In the genomic region with DNA sequence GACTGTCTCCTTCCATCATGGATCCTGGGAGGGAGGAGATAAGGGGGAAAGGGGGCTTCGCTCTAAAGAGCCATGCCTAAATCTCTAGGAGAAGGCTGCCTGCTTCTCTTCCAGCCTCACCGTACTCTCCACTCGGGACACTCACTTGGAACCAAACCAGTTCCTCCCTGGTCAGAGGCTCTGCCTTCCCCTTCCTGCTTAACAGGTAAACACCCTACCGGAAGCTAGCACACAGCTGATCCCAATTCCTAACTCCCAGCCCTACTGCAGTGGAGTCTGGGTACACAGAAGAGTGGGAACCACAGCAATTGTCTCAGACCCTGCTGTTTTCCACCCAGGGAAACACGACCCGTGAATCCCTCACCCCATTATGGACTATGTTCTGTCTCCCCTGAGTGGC, we compare ENCODE assay signal across 25 mouse cellular contexts. TPM values are rescaled to one million over a fixed set of nuclear protein-coding genes. Genes with fewer than 3 reads are reported as not detected.
DNase-seq lines count a peak whose midpoint lies in the region; ATAC-seq lines count a peak whose summit lies in the region.
"Had no signal": no experiment of that assay in that cellular context is flagged by ENCODE, and none has a peak within 500 bp of the region (broad histone marks: within the 10 kb centered on the region; RNA-seq: fewer than 3 reads in every experiment).

No protein-coding gene starts in this region.

- H3K9ac ChIP-seq in hindbrain, embryonic 14.5 days = 0 out of 2 replicates have a peak overlapping the region, but pooled peaks have one; percentile 1
- H3K9ac ChIP-seq in forebrain, embryonic 13.5 days = no peak overlapping the region
- H3K9ac ChIP-seq: hindbrain, embryonic 13.5 days; liver, embryonic 14.5 days had no signal

- peaks cover 3% of the 10 kb centered on the region; the same call in 1 of the 2 replicates for H3K9me3 ChIP-seq in hindbrain, embryonic 14.5 days (ENCODE audit: control insufficient read depth, low read length)
- H3K9me3 ChIP-seq in hindbrain, embryonic 10.5 days = no peaks in the 10 kb centered on the region
- no peaks in the 10 kb centered on the region; the same call in 1 of the 2 replicates for H3K9me3 ChIP-seq in forebrain, embryonic 13.5 days (replicated peaks)

- WGBS in hindbrain, embryonic 14.5 days = 67% methylated on average over 6 of the region's 6 CpGs
- whole genome bisulfite sequencing in hindbrain, embryonic 10.5 days = 71% methylated on average over 6 of the region's 6 CpGs
- WGBS in forebrain, embryonic 13.5 days = 87% methylated on average over 6 of the region's 6 CpGs

- no peak overlapping the region for H3K4me3 ChIP-seq in hindbrain, embryonic 14.5 days (replicated peaks; ENCODE audit: low read length)
- no peak overlapping the region for H3K4me3 ChIP-seq in hindbrain, embryonic 10.5 days
- no peak overlapping the region for H3K4me3 ChIP-seq in forebrain, embryonic 13.5 days
- H3K4me3 ChIP-seq: hindbrain, embryonic 13.5 days; layer of hippocampus, adult 2 months had no signal

- no peaks in the 10 kb centered on the region for H3K27me3 ChIP-seq in hindbrain, embryonic 14.5 days (ENCODE audit: control insufficient read depth, insufficient read depth, low read length)
- H3K27me3 ChIP-seq in hindbrain, embryonic 10.5 days (ENCODE audit: insufficient read depth, poor library complexity, severe bottlenecking) = peaks cover 15% of the 10 kb centered on the region
- no peaks in the 10 kb centered on the region for H3K27me3 ChIP-seq in forebrain, embryonic 13.5 days
- H3K27me3 ChIP-seq: CH12.LX had no signal

- H3K27ac ChIP-seq in hindbrain, embryonic 14.5 days = no peak overlapping the region
- no peak overlapping the region for H3K27ac ChIP-seq in hindbrain, embryonic 10.5 days
- no peak overlapping the region for H3K27ac ChIP-seq in forebrain, embryonic 13.5 days
- H3K27ac ChIP-seq: hindbrain, embryonic 13.5 days; kidney, postnatal 0 days; layer of hippocampus, adult 2 months; liver, embryonic 14.5 days had no signal

- H3K36me3 ChIP-seq in hindbrain, embryonic 14.5 days (replicated peaks; ENCODE audit: control insufficient read depth, insufficient read depth) = no peaks in the 10 kb centered on the region
- H3K36me3 ChIP-seq in hindbrain, embryonic 10.5 days = no peaks in the 10 kb centered on the region
- no peaks in the 10 kb centered on the region for H3K36me3 ChIP-seq in forebrain, embryonic 13.5 days (ENCODE audit: poor library complexity, severe bottlenecking)
- H3K36me3 ChIP-seq: hindbrain, embryonic 13.5 days had no signal

- peak; percentile 29 for DNase-seq in gastrocnemius, postnatal 25 days
- DNase-seq in gastrocnemius, postnatal 10 days = no peak
- DNase-seq in hindbrain, embryonic 14.5 days (ENCODE audit: low spot score) = no peak
- no peak for DNase-seq in hindbrain, embryonic 10.5 days (ENCODE audit: low spot score)
- peak; percentile 24 for DNase-seq in lung, postnatal 25 days (ENCODE audit: low spot score)
- DNase-seq in lung, postnatal 4 days = no peak
- DNase-seq in lung, postnatal 36 days = peak; percentile 21
- DNase-seq: thymus, postnatal 25 days had no signal

- no peaks in the 10 kb centered on the region for H3K4me1 ChIP-seq in hindbrain, embryonic 14.5 days (replicated peaks; ENCODE audit: control insufficient read depth, insufficient read depth, low read length)
- peaks cover 49% of the 10 kb centered on the region for H3K4me1 ChIP-seq in hindbrain, embryonic 10.5 days (replicated peaks)
- H3K4me1 ChIP-seq in forebrain, embryonic 13.5 days = no peaks in the 10 kb centered on the region

- ATAC-seq in hindbrain, embryonic 14.5 days (ENCODE audit: low FRiP score) = no peak
- no peak for ATAC-seq in forebrain, embryonic 13.5 days
- ATAC-seq: forebrain, embryonic 16.5 days; intestine, postnatal 0 days had no signal

- H3K4me2 ChIP-seq in hindbrain, embryonic 14.5 days (replicated peaks) = peak overlapping the region; percentile 21; the same call in 1 of the 2 replicates
- no peak overlapping the region for H3K4me2 ChIP-seq in forebrain, embryonic 13.5 days
- H3K4me2 ChIP-seq: hindbrain, embryonic 13.5 days had no signal

RNA-seq across cellular contexts. Expression of a gene that starts 22.1 kb away (rescaled TPM):
- total RNA-seq in gastrocnemius, postnatal 25 days (2021) = not detected
- total RNA-seq in gastrocnemius, postnatal 10 days (2021) = not detected
- polyA plus RNA-seq in hindbrain, embryonic 14.5 days (2014; fragmentation: Nextera tagmentation; extraction: Ambion mirVana) = not detected in 2 replicates
- not detected in 2 replicates for polyA plus RNA-seq in hindbrain, embryonic 10.5 days (2016; fragmentation: Nextera tagmentation; extraction: Ambion mirVana)
- polyA plus RNA-seq in forebrain, embryonic 13.5 days (2015; fragmentation: Nextera tagmentation; extraction: Ambion mirVana) = not detected in 2 replicates
- total RNA-seq: adrenal gland, postnatal 36 days; CH12.LX; layer of hippocampus, adult 2 months; left cerebral cortex, postnatal 25 days; MEL had no signal
- polyA plus RNA-seq: cerebellum, adult 2 months; embryonic facial prominence, embryonic 11.5 days; forebrain, embryonic 16.5 days; heart, embryonic 14.5 days; hindbrain, embryonic 13.5 days; intestine, postnatal 0 days; kidney, postnatal 0 days; limb, embryonic 14.5 days; liver, embryonic 14.5 days; lung, embryonic 16.5 days; neural tube, embryonic 11.5 days had no signal

RNA-seq across cellular contexts. Expression of a gene that starts 46.2 kb away (rescaled TPM):
- total RNA-seq in gastrocnemius, postnatal 25 days (2021) = 10 to 100 TPM; 34.8 to 37.1 TPM
- total RNA-seq in gastrocnemius, postnatal 10 days (2021) = 10 to 100 TPM; 23.4 to 24.5 TPM
- 28.9 and 37.8 TPM in 2 replicates for polyA plus RNA-seq in hindbrain, embryonic 14.5 days (2014; fragmentation: Nextera tagmentation; extraction: Ambion mirVana)
- polyA plus RNA-seq in hindbrain, embryonic 10.5 days (2016; fragmentation: Nextera tagmentation; extraction: Ambion mirVana) = 9.8 and 10.3 TPM in 2 replicates
- 14.6 and 15.6 TPM in 2 replicates for polyA plus RNA-seq in forebrain, embryonic 13.5 days (2015; fragmentation: Nextera tagmentation; extraction: Ambion mirVana)

Comparison
In these comparisons a context has a peak if more than half of its experiments do, and no peak if none do; other contexts are left out.
1. DNase-seq: peak in gastrocnemius, postnatal 25 days (single experiment), lung, postnatal 25 days (single experiment) and lung, postnatal 36 days (single experiment); none in gastrocnemius, postnatal 10 days (single experiment), hindbrain, embryonic 14.5 days (single experiment), hindbrain, embryonic 10.5 days (single experiment) and lung, postnatal 4 days (0 of 2).